Comparison of ENCODE assay signal across 30 mouse cellular contexts in the genomic region with DNA sequence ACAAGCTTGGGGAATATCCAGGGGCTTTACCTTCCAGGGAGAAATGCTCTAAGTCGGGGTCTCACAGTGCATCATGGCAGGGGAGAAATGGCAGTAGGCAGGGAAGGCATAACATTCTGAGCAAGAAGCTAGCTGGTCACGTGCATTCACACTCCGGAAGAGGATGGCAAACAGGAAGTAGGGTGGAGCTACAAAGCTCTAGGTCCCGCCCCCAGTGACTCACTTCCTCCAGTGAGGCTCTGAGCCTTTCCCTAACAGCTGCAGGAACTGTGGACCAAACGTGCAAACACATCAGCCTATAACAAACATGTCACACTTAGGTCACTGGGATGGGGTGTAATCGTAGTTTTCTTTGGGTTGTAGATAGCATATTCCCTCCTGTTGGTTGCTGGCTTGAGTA. TPM values are rescaled to one million over a fixed set of nuclear protein-coding genes. Genes with fewer than 3 reads are reported as not detected.
DNase-seq lines count a peak whose midpoint lies in the region; ATAC-seq and TF ChIP-seq lines count a peak whose summit lies in the region.
"Had no signal": no experiment of that assay in that cellular context is flagged by ENCODE, and none has a peak within 500 bp of the region (broad histone marks: within the 10 kb centered on the region; RNA-seq: fewer than 3 reads in every experiment).

No protein-coding gene starts in this region.

- TF ChIP-seq POLR2A in CH12.LX (IDR thresholded peaks at IDR 0.05; ENCODE audit: low read depth, low read length) = no peak

- ATAC-seq in lung, postnatal 0 days = peak; percentile 44
- ATAC-seq in granulocyte monocyte progenitor cell, adult 5-6 weeks (replicated peaks; ENCODE audit: poor library complexity, severe bottlenecking) = peak; percentile 55
- ATAC-seq: forebrain, embryonic 16.5 days; intestine, embryonic 15.5 days; midbrain, embryonic 16.5 days had no signal

- peak; percentile 28 for DNase-seq in lung, postnatal 0 days (ENCODE audit: low spot score)
- DNase-seq in lung, postnatal 25 days (ENCODE audit: low spot score) = no peak
- peak; percentile 58 for DNase-seq in CH12.LX (ENCODE audit: extremely low read depth)
- peak; percentile 69 for DNase-seq in testis, postnatal 10 days (ENCODE audit: low spot score)
- no peak for DNase-seq in left cerebral cortex, adult 11 months (ENCODE audit: low spot score)
- DNase-seq in layer of hippocampus, adult 9-11 months = no peak
- no peak for DNase-seq in spleen, adult 12 weeks (ENCODE audit: low spot score)
- DNase-seq: adrenal gland, postnatal 14 days; cerebellum, adult 11 months; cerebellum, adult 9-10 months; cerebellum, postnatal 36 days; embryo, embryonic 11 days; gastrocnemius, adult 2 months; gastrocnemius, postnatal 36 days; heart, postnatal 10 days; kidney, adult 2 months; liver; lung, embryonic 14.5 days; right cerebral cortex, postnatal 25 days; spleen, adult 18-20 months had no signal

- H3K4me1 ChIP-seq in lung, postnatal 0 days (ENCODE audit: insufficient read depth, low read depth, low read length) = no peaks in the 10 kb centered on the region
- peaks cover 0 to 2% of the 10 kb centered on the region in 2 experiments; a peak in 1 of 4 replicates for H3K4me1 ChIP-seq in CH12.LX (ENCODE audit: control insufficient read depth in 1 of 2, insufficient read depth in 2 of 2)
- H3K4me1 ChIP-seq: heart, embryonic 13.5 days; hindbrain, embryonic 15.5 days; intestine, embryonic 15.5 days; midbrain, embryonic 10.5 days had no signal

- no peak for TF ChIP-seq RAD21 in CH12.LX (IDR thresholded peaks at IDR 0.05; ENCODE audit: low read depth, low read length)

- no peaks in the 10 kb centered on the region for H3K27me3 ChIP-seq in lung, postnatal 0 days (replicated peaks; ENCODE audit: insufficient read depth, low read length)
- no peaks in the 10 kb centered on the region for H3K27me3 ChIP-seq in CH12.LX (replicated peaks)
- H3K27me3 ChIP-seq: heart, embryonic 13.5 days; hindbrain, embryonic 15.5 days; intestine, embryonic 15.5 days had no signal

- no peak for TF ChIP-seq CTCF in lung, postnatal 0 days (IDR thresholded peaks at IDR 0.05)
- TF ChIP-seq CTCF in CH12.LX (conservative IDR thresholded peaks at IDR 0.05 in 1 of 2, IDR thresholded peaks at IDR 0.05 in 1 of 2; ENCODE audit: low read depth in 2 of 2, low read length in 2 of 2) = no peak

- dilution Hi-C loops in CH12.LX (cut with MboI; ENCODE audit: extremely low pct_ligation_motif_present, extremely low pct_unique_long_range_greater_than_20kb, low sequenced_read_pairs) = no loop called here

- no peak overlapping the region for H3K4me3 ChIP-seq in lung, postnatal 0 days (ENCODE audit: low read depth, low read length)
- no peak overlapping the region for H3K4me3 ChIP-seq in CH12.LX (replicated peaks in 1 of 3; ENCODE audit: low read depth in 2 of 3, low read length in 2 of 3, poor library complexity in 1 of 3)
- H3K4me3 ChIP-seq: erythroblast, embryonic 14.5 days; gastrocnemius, adult 2 months; heart, embryonic 13.5 days; hindbrain, embryonic 15.5 days; intestine, embryonic 15.5 days; midbrain, embryonic 10.5 days had no signal

- no peak overlapping the region for H3K27ac ChIP-seq in lung, postnatal 0 days (ENCODE audit: low read length)
- H3K27ac ChIP-seq in CH12.LX (ENCODE audit: insufficient read depth, low read depth) = no peak overlapping the region
- H3K27ac ChIP-seq: gastrocnemius, adult 2 months; heart, embryonic 13.5 days; hindbrain, embryonic 15.5 days; intestine, embryonic 15.5 days; liver, embryonic 14.5 days; midbrain, embryonic 10.5 days had no signal

- WGBS in lung, postnatal 0 days = 65% methylated on average over 6 of the region's 6 CpGs

- H3K79me2 ChIP-seq in CH12.LX (replicated peaks; ENCODE audit: control insufficient read depth, extremely low read depth, insufficient read depth, poor library complexity, severe bottlenecking) = no peaks in the 10 kb centered on the region

- TF ChIP-seq EP300 in lung, postnatal 0 days (IDR thresholded peaks at IDR 0.05) = no peak
- no peak for TF ChIP-seq EP300 in CH12.LX (IDR thresholded peaks at IDR 0.05; ENCODE audit: low read length)

- no peaks in the 10 kb centered on the region for H3K36me3 ChIP-seq in lung, postnatal 0 days (ENCODE audit: insufficient read depth, low read length)
- no peaks in the 10 kb centered on the region for H3K36me3 ChIP-seq in CH12.LX (replicated peaks in 1 of 2; ENCODE audit: control insufficient read depth in 1 of 2, insufficient read depth in 1 of 2, low read length in 1 of 2)
- H3K36me3 ChIP-seq: heart, embryonic 13.5 days; hindbrain, embryonic 15.5 days; intestine, embryonic 15.5 days; midbrain, embryonic 10.5 days had no signal

- in situ Hi-C loops in CH12.LX (cut with MboI; ENCODE audit: low pct_ligation_motif_present, low pct_unique_long_range_greater_than_20kb, low sequenced_read_pairs) = no loop called here

- H3K9me3 ChIP-seq in lung, postnatal 0 days (ENCODE audit: low read length) = no peaks in the 10 kb centered on the region
- no peaks in the 10 kb centered on the region for H3K9me3 ChIP-seq in CH12.LX (replicated peaks; ENCODE audit: low read length)
- H3K9me3 ChIP-seq: heart, embryonic 13.5 days; hindbrain, embryonic 15.5 days; intestine, embryonic 15.5 days; midbrain, embryonic 10.5 days had no signal

- H3K9ac ChIP-seq in lung, postnatal 0 days (replicated peaks; ENCODE audit: low read depth) = no peak overlapping the region
- H3K9ac ChIP-seq in CH12.LX (ENCODE audit: insufficient read depth, low read depth) = no peak overlapping the region
- H3K9ac ChIP-seq: heart, embryonic 13.5 days; hindbrain, embryonic 15.5 days; intestine, embryonic 15.5 days; liver, embryonic 14.5 days; lung, embryonic 14.5 days had no signal

- no peak overlapping the region for H3K4me2 ChIP-seq in lung, postnatal 0 days (replicated peaks; ENCODE audit: low read depth, low read length)
- H3K4me2 ChIP-seq in CH12.LX (ENCODE audit: insufficient read depth, low read depth, poor library complexity, severe bottlenecking) = no peak overlapping the region
- H3K4me2 ChIP-seq: heart, embryonic 13.5 days; hindbrain, embryonic 15.5 days; intestine, embryonic 15.5 days; lung, embryonic 14.5 days had no signal

TF ChIP-seq in CH12.LX, 34 proteins besides CTCF, POLR2A, EP300 and RAD21:
- TF ChIP-seq UBTF (IDR thresholded peaks at IDR 0.05; ENCODE audit: low read depth, low read length) (no peak), BHLHE40 (IDR thresholded peaks at IDR 0.05; ENCODE audit: low read depth, low read length) (peak; percentile 63)

RNA-seq across cellular contexts. Expression of a gene that starts 15.6 kb away (rescaled TPM):
- 22.3 and 23.8 TPM in 2 replicates for polyA plus RNA-seq in lung, postnatal 0 days (2015; fragmentation: Nextera tagmentation; extraction: Ambion mirVana)
- total RNA-seq in CH12.LX (2012; rRNA removed) (0.13 and 0.34 TPM in 2 replicates), CH12.LX (2014; rRNA removed) (not detected in 2 replicates)
- polyA plus RNA-seq in CH12.LX (2012; ENCODE audit: insufficient read length, low read depth) = not detected in 2 replicates
- not detected in 2 replicates for total RNA-seq in granulocyte monocyte progenitor cell, adult 5-6 weeks (2014; fragmentation: Nextera tagmentation)
- total RNA-seq in granulocyte monocyte progenitor cell, adult 5-6 weeks (2017) = not detected in 2 replicates
- total RNA-seq: hematopoietic stem cell, adult 5-6 weeks had no signal
- polyA plus RNA-seq: erythroblast, embryonic 14.5 days had no signal

Comparison
In these comparisons a context has a peak if more than half of its experiments do, and no peak if none do; other contexts are left out.
1. DNase-seq: peak in lung, postnatal 0 days (single experiment), CH12.LX (single experiment) and testis, postnatal 10 days (single experiment); none in lung, postnatal 25 days (single experiment), left cerebral cortex, adult 11 months (single experiment), layer of hippocampus, adult 9-11 months (single experiment) and spleen, adult 12 weeks (single experiment).